Mouse (Mus musculus): Measurements from ENCODE around the gene Klk1b5.

- TF ChIP-seq CTCF (IDR thresholded peaks at IDR 0.05; ENCODE audit: low read depth) = no peak
- no peak for TF ChIP-seq EP300 (IDR thresholded peaks at IDR 0.05; ENCODE audit: low read depth)
Observed at GRCm38 (mm10) chr7:44235909-44236308, 20.2 kb downstream of the Klk1b5 start, which contains the start of gene Gm36864.

All from liver, embryonic 14.5 days (tissue).